Mouse (Mus musculus): ENCODE data around the gene Fam217b.

The Fam217b gene

GRCm38 (mm10) chr2:178449386-178449785, 35.1 kb downstream of the Fam217b start:
- no peak for DNase-seq (ENCODE audit: low spot score)

GRCm38 (mm10) chr2:178450236-178450635, 35.9 kb downstream of the Fam217b start:
- DNase-seq (ENCODE audit: low spot score): no peak

- no peak for DNase-seq (ENCODE audit: low spot score)
Observed at GRCm38 (mm10) chr2:178450961-178451360, 36.6 kb downstream of the Fam217b start.

- DNase-seq (ENCODE audit: low spot score): no peak
Observed at GRCm38 (mm10) chr2:178454664-178455516, 40.6 kb downstream of the Fam217b start.

- DNase-seq (ENCODE audit: low spot score): no peak
Observed at GRCm38 (mm10) chr2:178457414-178457813, 43.1 kb downstream of the Fam217b start.

- no peak for DNase-seq (ENCODE audit: low spot score)
Observed at GRCm38 (mm10) chr2:178460353-178460752, 46.0 kb downstream of the Fam217b start.

GRCm38 (mm10) chr2:178471546-178472480, 57.5 kb downstream of the Fam217b start:
- DNase-seq (ENCODE audit: low spot score): no peak

GRCm38 (mm10) chr2:178473916-178474315, 59.6 kb downstream of the Fam217b start:
- DNase-seq (ENCODE audit: low spot score): no peak
